Mouse (Mus musculus) adrenal gland, postnatal 4 days (tissue): Measurements from ENCODE around the gene Ly6g6d. TPM values are rescaled to one million over a fixed set of nuclear protein-coding genes. Genes with fewer than 3 reads are reported as not detected.
"Not testable (repeated sequence)": the region's sequence is repeated elsewhere in the genome, so short reads cannot be mapped to it uniquely, and the experiment has no call there.

ENCODE experiments used
- DNase-seq, 2 experiments: peaks; one replicate each; pipeline ENCODE4 v3.0.0; 2021 to 2022; ENCODE audit warnings: low spot score in 2 of 2, mixed read lengths in 2 of 2
- long read RNA-seq, 2 experiments: library from polyadenylated mRNA; stranded (forward); transcript quantifications; one replicate each; pipeline ENCODE4 v2.0.0; 2021
- total RNA-seq, 2 experiments: library from RNA; stranded (reverse); gene quantifications; 2 replicates each; pipeline ENCODE4 v1.2.3; 2021

Ly6g6d gene
- total RNA-seq = 1 to 10 TPM; 2.0 to 2.4 TPM
- long read RNA-seq, experiment 1 = 0 reads
- long read RNA-seq, experiment 2, partial matches to known transcripts = 0 of 2 reads
- long read RNA-seq, experiment 2, other reads (novel, unspliced or antisense) = 0 of 2 reads

DNA sequence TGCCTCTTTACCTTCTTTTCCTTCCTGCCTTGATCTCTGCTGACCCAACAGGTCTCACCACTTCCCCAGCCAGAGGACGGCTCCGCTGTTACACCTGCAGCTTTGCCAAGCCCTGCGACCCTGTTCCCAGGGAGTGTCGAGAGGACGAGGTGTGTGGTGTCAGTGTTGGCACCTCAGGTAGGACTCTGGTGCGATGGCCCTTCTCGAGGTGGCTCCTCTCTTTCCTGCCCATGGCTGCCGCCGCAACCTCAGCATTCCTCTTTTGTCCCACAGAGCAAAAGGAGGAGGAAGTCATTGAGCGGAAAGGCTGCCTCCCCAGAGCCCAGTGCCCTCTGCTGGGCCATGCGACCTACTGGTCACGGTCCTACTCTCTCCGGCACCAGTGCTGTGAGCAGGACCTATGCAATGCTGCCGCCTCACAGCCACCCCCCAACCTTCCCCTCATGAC lies at the start of gene Ly6g6d:
Ly6g6d (minus strand) TSS at position 280 of the 448 bp plus-strand sequence.
- no peak for DNase-seq

DNA sequence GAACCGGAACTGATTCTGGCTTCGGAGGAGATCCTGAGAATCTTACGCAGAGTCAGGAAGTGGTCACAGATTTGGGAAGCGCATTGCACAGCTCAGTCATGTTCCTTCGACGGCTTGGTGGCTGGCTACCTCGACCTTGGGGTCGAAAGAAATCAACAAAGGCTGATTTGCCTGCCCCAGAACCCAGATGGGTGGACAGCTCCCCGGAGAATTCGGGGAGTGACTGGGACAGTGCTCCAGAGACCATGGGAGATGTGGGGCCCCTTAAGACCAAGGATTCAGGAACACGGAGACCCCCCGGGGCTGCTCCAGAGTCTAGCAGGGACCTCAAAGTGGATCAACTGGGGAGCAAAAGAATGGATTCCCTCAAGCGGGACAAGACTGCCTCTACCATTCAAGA lies 49.2 kb upstream of the Ly6g6d start:
- DNase-seq = no peak

DNA sequence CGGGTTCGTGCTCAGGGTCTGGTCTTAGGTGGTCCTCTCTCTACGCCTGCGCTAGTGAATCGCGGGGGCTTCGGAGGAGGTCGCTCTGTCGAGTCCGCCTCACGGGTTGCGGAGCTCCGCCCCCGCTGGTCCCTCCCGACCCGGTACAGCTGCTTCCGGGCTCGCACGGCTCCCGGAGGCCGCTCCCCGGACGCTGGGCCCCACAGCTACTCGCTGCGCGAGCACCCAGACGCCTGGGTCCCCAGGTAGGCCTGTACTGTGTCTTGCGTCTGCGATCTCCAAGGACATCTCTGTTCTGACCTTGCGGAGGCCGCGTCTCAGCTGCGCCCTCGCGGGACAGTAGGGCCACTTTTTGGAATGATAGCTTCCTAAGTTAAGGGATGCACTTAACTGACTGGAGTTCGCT lies 48.3 kb upstream of the Ly6g6d start, which contains the start of gene D17H6S53E:
D17H6S53E (plus strand) TSS at position 168 of the 406 bp plus-strand sequence.
- DNase-seq = peak in 1 of 2 experiments; percentile 51

DNA sequence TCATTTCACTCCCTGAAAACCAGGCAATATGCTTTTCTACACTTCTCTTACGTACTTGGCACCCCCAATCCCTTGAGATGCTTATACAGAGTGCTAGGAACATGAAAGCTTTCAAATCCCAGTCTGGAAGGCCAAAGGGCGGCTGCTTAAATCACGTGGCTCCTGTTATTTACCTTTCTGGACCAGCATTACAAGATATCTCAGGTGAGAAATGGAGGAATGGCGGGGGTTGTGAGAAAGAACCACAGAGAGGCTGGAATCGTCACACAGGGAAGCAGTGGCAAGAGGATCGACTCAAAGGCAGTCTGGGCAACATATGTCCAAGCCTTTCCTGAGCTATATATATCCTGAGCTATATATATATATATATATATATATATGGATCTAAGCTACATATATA lies 47.7 kb upstream of the Ly6g6d start:
- DNase-seq = no peak

DNA sequence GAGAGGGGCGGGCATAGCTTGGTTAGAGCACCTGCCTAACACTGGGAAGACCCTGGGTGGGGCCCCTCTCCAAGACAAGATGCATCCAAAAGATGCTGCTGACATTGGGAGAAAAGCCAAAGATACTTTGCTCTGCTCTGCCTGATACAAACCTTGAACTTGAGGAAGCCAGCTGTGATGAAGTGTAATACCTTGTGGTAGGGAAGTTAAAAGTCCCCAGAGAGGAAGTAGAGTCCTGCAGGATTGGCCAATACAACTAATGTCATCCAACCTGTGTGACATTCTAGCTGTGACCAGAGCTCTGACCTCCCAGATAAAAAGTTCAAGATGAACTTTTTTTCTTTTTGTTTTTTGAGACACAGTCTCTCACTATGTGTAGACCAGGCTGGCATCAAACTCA lies 47.2 kb upstream of the Ly6g6d start:
- DNase-seq = no peak

DNA sequence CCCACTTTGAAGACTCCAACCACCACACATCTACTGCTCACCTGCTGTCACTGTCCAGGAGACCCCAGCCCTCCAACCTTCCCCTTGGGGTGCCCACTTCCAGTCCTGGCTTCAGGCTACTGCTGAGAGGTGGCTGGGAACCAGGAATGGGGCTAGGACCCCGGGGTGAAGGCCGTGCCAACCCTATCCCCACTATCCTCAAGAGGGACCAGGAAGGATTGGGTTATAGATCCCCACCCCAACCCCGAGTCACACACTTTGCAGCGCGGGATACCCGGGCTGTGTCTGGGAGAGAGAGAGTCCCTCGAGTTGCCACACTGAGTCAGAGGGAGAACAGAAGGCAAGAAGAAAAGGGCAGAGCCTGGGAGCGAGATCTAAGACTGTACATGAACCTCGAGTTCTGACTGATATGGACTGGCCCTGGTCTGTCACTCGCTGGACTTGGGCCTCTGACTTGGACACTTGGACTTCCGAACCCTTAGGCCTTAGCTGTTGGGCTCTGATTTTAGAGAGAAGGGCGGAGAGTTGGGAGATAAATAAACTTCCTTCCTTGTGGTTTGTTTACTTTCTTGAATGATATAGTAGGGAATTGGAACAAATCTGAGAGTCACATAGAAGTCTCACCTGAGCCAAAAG lies 46.5 kb upstream of the Ly6g6d start:
- DNase-seq = not testable (repeated sequence)

DNA sequence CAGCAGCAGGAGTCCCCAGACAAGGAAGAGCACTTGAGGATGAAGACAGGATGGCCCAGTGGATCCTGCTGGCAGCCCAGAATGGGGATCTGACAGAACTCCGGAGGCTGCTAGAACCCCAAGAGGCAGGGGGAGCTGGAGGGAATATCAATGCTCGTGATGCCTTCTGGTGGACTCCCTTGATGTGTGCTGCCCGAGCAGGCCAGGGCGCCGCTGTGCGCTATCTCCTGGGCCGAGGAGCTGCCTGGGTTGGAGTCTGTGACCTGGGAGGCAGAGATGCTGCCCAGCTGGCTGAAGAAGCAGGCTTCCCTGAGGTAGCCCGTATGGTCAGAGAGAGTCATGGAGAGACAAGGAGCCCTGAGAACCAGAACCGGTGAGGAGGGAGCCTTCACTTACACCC lies 45.4 kb upstream of the Ly6g6d start:
- not testable (repeated sequence) for DNase-seq

DNA sequence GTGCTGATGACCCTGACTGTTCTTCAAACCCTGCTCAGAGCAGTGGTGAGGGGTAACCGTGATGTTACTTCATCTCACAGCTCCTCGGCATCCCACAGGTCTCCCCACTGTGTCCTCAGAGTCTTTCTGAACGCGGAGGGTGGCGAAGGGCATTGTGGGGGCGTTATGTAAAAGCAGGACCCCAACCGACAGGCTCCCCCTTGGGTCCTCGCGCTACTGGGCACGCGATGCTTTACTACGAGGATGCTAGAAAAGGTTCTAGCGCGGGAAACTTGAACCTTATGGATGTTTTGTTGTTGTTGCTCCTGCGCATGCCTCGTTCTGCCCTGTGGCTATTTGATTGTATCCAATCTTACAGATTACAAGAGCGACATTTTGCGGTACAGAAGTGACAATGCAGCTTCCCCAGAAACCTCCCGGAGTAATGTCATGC lies 44.0 kb upstream of the Ly6g6d start, which contains the start of gene Csnk2b:
Csnk2b (minus strand) TSS at position 183 of the 433 bp plus-strand sequence.
- no peak for DNase-seq

DNA sequence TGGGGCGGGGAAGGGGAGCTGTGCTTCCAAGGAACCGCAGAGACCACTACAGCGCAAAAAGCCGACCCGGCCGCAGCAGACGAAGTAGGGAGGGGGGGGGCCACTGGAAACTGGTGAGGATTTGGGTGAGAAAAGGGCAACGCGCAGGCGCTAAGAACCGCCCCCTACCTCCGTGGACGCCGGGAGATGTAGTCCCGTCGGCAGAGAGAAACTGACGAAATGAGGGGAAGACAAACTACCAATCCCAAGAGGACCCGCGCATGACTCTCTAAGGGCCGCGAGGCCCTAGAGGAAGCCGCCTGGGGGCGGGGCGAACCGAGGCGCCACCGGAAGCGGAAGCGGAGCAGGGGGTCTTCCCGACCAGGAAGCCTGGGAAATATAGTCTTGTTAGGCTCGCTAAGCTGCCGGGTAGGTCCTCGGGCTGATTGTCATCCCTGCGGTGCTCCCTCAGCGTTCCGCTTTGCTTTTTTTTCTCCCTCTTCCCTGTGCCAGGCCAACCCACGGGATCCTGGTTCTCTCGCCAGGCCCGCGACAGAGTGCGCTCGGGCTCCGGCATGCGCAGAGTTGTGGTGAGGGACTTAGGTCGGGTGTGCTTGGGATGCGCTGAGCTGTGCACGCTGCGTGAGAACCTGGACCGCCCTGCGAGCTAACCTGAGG lies 43.4 kb upstream of the Ly6g6d start, which contains the start of gene Gpank1:
Gpank1 (plus strand) TSS at position 313 of the 657 bp plus-strand sequence.
- DNase-seq = peak; percentile 83 to 94

DNA sequence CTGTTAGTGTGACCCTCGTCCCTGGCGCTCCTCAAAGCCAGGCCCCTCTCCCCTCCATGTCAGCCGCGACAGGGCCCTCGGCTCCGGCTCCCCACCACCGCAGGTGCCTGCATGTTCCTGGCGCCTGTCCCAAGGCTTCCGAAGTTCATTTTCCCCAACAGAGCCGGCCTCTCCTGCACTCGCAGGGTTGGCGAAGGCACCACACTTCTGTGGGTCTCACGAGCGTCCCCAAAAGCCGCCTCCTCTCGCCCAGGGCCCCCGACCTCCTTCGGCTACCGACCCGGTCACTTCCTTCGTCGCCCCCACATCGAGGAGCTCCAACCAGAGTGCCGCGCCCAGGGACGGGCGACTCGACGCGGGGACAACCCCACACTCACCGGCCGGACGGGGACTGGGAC lies 42.9 kb upstream of the Ly6g6d start:
- no peak for DNase-seq

DNA sequence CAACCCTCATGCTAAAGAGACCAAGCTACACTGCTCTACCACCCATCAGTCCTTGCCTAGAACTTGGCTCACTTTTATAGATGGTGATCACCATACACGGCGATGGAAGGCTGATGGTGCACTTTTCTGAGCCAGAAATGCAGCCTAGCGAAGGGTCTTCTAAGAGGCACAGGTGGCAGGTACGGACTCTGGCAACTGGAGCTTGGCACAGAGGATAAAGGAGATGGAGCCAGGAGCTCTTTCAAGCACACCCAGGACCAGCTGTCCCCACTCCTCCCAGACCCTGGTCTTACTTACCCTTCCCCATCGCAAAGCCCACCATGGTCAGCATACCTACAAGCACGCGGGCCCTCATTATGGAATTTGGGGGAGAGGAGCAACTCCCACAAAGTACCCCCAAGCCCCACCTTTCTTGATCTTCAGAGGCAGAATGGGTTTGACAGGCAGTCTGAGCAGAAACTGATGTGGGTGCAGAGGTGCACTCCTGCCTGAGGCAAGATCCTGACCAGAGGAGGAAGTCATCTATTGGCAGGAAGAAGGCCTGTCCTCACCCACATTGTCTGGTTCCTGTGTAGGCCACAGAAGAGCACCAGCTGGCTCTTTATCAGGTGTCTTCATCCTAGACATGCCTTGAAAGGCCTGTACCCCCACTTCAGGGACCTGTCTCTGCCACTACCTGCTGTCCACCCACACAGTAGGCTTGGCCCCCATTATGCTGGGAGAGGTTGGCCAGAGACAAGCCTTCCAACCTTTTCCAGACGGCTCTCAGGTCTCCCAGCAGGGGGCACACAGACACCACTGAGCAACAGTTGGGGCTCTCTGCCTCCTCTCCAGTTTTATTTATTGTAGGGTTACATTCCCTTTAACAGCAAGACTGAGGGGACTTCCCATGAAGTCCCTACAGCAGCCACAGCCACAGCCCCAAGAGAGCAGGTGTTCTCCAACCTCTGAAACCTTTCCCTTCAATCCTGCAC lies 37.5 kb upstream of the Ly6g6d start, which contains the start of gene Ly6g5b:
Ly6g5b (minus strand) TSS at position 383 of the 974 bp plus-strand sequence.
- no peak for DNase-seq

DNA sequence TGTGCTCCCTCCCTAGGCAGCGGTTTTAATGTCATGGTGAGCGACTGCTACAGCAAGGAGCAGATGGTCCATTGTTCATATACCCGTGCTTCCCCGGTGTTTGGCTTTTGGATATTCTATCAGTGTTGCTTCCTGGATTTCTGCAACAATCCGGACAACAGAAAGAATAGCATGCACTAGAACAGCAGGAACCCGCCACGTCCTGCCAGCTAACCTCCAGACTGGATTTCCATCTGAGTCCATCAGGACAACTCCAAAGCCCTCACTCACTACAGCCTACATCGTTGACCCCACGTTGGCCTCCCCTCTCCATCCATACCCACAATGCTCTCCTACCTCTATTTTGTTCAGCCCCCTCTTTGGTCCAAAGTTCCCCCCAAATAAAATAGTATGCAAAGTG lies 33.9 kb upstream of the Ly6g6d start:
- DNase-seq = no peak

DNA sequence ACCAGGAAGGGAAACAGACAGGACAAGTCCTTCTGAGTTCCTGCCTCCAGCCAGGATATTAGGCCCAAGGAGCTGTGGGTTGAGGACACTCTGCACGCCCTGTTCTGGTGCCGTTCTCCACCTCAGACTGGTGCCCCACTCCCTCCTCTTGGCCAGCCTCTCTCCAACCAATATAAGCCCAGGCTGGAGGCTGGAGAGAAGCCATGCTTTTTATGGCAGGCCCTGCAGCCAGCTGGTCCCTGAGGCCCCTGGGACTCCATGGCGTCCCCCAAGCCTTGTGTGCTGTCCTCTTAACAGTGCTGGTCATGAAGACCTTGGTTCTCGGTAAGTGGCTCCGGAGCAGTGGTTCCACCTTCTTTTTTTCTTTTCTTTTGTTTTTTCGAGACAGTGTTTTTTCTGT lies 30.2 kb upstream of the Ly6g6d start, which contains the start of gene Ly6g5c:
Ly6g5c (plus strand) TSS at position 183 of the 400 bp plus-strand sequence.
- no peak for DNase-seq

DNA sequence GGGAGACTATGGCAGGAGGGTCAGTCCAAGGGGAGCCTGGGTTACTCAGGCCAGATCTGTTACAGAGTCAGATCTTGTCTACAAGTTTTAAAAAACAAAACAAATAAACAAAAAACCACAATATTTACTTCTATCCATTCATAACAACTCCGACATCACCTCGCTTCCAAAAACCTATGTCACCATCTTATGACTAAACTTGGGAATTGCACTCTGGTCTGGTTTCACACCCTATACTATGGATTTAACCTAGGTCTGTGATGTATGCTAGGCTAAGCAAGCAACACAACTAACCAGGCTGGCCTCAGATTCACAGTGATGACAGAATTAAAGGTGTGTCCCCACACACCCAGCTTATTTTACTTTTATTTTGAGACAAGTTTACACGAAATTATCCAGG lies 28.7 kb upstream of the Ly6g6d start:
- no peak for DNase-seq

DNA sequence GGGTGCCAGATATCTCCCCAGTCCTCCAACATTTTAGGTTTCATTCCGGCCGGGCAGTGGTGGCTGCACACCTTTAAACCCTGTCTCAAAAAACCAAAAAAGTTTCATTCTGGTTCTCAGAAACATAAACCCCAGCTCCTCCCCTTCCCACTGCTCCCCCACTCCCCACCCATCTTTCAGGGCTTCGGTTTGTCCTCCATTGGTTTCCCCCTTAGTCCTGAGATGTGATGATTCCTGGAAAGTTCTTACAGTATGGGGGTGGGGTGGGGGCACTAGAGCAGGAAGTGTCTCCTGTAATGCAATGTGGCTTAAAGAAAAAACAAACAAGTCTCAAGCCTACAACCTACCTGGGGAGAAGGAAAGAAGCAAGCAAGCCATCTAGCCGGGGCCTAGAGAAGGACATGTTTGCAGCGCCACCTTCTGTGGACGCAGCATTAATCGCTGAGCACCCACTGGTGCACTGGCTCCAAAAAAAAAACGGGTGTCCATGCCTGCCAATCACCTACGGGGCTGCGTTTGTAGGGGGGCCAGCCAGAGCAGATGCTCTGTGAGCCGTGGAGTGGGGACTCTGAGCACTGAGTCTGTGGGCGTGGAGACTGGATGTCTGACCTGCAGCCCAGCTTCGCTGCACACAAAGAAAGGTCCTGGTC lies 28.0 kb upstream of the Ly6g6d start:
- DNase-seq = no peak

DNA sequence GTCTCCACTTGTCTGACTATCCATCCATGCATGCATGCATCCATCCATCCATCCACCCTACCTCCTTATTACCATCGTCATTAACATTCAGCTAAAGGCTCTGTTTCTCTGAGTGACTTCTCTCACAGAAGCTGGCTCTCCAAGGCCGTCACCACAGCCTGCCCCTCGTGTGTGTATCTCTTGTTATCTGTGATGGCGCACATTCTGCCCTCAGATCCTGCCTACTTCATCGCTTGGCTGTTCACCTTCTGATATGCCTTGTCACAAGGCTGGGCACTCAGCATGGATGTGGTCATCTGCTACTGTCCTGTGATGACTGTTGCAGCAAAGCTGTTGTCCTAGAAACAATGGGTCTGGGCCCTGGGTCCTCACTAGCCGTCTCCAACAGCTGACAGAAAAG lies 26.9 kb upstream of the Ly6g6d start:
- DNase-seq = no peak

DNA sequence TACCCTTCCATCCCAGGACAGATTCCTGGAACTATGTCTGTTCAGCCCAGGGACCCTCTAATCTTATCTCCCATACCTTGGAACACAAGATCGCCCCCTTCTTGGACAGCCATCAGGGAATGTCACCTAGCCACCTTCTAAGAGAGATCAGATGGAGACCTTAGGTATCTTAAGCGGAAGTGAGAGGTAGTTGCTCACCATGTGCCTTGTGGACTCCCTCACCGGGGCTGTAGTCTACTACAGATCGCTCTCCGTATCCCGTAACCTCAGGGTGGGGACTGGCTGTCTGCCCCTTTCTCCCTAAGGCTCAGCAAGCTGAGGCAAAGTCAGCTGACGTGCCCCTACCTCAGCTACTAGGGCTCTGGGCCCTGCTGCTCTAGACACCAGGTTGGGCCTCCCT lies 26.2 kb upstream of the Ly6g6d start:
- DNase-seq = no peak

DNA sequence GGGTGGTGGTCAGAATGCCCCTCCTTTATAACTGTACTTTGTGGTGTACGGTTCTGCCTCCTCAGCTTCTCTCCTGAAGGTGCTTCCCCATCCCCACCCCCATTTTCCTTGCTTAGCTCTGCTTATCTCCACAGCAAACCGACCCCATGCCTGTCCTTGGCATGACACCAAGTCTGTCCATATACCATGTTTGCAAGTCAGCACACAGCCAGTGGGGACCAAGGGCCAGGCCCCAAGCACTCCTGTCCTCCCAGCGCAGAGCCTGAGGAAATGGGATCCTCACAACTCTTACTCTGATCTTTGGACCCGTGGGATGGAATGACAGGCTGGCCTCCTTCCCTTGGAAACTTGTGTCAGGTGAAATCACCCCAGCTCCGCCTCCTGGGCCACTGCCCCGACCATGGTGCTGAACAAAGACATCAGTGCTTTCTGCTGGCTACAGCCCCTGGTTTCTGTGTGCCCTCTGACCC lies 25.4 kb upstream of the Ly6g6d start:
- no peak for DNase-seq

DNA sequence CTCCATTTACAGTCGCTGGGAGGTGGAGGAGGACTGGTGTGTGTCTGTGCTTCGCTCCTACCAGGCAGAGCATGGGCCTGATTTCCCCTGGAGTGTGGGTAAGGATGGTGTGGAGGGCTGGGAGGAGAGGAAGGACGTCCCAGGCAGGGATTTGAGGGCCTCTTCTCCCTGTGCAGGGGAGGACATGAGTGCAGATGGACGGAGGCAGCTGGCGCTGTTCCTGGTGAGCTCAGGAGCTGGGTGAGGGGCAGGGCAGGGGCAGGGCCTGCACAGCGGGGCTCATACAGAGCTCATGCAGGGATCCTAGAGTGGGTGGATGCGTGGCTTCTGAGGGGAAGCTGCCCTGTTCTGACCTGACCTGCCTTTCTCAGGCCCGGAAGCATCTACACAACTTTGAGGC lies 24.4 kb upstream of the Ly6g6d start:
- no peak for DNase-seq

DNA sequence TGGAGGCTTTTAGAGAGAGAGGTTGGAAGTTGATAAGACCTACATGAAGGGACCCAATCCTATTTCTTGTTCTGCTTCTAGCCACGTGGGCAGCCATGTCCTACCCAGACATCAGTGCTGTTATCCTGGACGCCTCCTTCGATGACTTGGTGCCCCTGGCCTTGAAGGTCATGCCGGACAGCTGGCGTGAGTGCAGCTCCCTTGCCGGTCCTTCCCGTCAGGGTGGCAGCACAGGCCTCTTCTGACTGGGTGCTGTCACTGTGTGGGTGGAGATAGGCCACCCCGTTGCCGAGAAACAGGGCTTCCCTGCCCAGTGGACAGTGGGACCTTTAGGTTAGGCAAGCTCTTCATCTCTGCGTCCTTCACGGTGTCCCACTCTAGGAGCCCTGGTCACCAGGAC lies 23.3 kb upstream of the Ly6g6d start:
- no peak for DNase-seq
